Mouse (Mus musculus) adrenal gland, postnatal 0 days (tissue): ENCODE data around the gene Cers5. TPM values are rescaled to one million over a fixed set of nuclear protein-coding genes. Genes with fewer than 3 reads are reported as not detected.

Experiments
- polyA plus RNA-seq: library from polyadenylated mRNA; unstranded; fragments of >200 nt; fragmentation: Nextera tagmentation; extraction: Ambion mirVana; gene quantifications from 2 replicates; pipeline ENCODE4 v1.2.1, GENCODE M21; 2015

Cers5 gene
- 66.3 and 78.1 TPM in 2 replicates for polyA plus RNA-seq

GRCm38 (mm10) chr15:99772881-99772924, at the start of gene Cers5:
Gene Cers5, minus strand, starts transcription at chr15:99772885.

GRCm38 (mm10) chr15:99725341-99726155, 47.1 kb downstream of the Cers5 start, which contains the start of gene Cox14:
Gene Cox14, plus strand, starts transcription at chr15:99725618.

GRCm38 (mm10) chr15:99717386-99718334, 55.0 kb downstream of the Cers5 start, which contains the start of gene Gpd1:
Gene Gpd1, plus strand, starts transcription at chr15:99717515.

GRCm38 (mm10) chr15:99705440-99706048, 67.1 kb downstream of the Cers5 start, which contains the start of gene Gm17349:
Gene Gm17349, minus strand, starts transcription at chr15:99705490.

GRCm38 (mm10) chr15:99701999-99702900, 70.4 kb downstream of the Cers5 start, which contains the start of gene Smarcd1:
Gene Smarcd1, plus strand, starts transcription at chr15:99702129.

Other genes with a start within 250 kb of the Cers5 start
- gene Faim2, start 244.7 kb downstream of the Cers5 start, polyA plus RNA-seq, result 12.9 and 18.4 TPM in 2 replicates
- gene Aqp2, start 193.8 kb downstream of the Cers5 start, polyA plus RNA-seq, result 1.4 and 4.6 TPM in 2 replicates
- gene Aqp5, start 182.1 kb downstream of the Cers5 start, polyA plus RNA-seq, result 0.41 and 1.4 TPM in 2 replicates
- gene Aqp6, start 171.5 kb downstream of the Cers5 start, polyA plus RNA-seq, result not detected in 2 replicates
- gene Racgap1, start 121.2 kb downstream of the Cers5 start, polyA plus RNA-seq, result 26.2 and 30.6 TPM in 2 replicates
- 1.4 and 2.3 TPM in 2 replicates for gene Asic1, start 102.5 kb downstream of the Cers5 start, polyA plus RNA-seq
- gene Smarcd1, start 70.8 kb downstream of the Cers5 start, polyA plus RNA-seq, result 24.2 and 30.4 TPM in 2 replicates
- not detected in 2 replicates for gene Gm17349, start 67.4 kb downstream of the Cers5 start, polyA plus RNA-seq
- 8.4 and 17.2 TPM in 2 replicates for gene Gpd1, start 55.4 kb downstream of the Cers5 start, polyA plus RNA-seq
- 591 and 623 TPM in 2 replicates for gene Cox14, start 47.3 kb downstream of the Cers5 start, polyA plus RNA-seq
- gene Lima1, start 102.6 kb upstream of the Cers5 start, polyA plus RNA-seq, result 24.3 and 24.5 TPM in 2 replicates
- 0.11 TPM in 1 of 2 replicates, not detected in the other for gene Fam186a, start 194.2 kb upstream of the Cers5 start, polyA plus RNA-seq
- gene Larp4, start 197.2 kb upstream of the Cers5 start, polyA plus RNA-seq, result 15.0 and 21.4 TPM in 2 replicates